8 mouse cellular contexts compared by ENCODE assay signal in genomic region chr16:13257528-13257835, GRCm38 (mm10). TPM values are rescaled to one million over a fixed set of nuclear protein-coding genes. Genes with fewer than 3 reads are reported as not detected.
DNase-seq lines count a peak whose midpoint lies in the region; ATAC-seq and TF ChIP-seq lines count a peak whose summit lies in the region.
"Had no signal": no experiment of that assay in that cellular context is flagged by ENCODE, and none has a peak within 500 bp of the region (broad histone marks: within the 10 kb centered on the region; RNA-seq: fewer than 3 reads in every experiment).

No protein-coding gene starts in this region.

- no peaks in the 10 kb centered on the region for H3K9me3 ChIP-seq in lung, postnatal 0 days (ENCODE audit: low read length)
- no peaks in the 10 kb centered on the region for H3K9me3 ChIP-seq in forebrain, embryonic 13.5 days (replicated peaks)
- no peaks in the 10 kb centered on the region for H3K9me3 ChIP-seq in limb, embryonic 15.5 days
- H3K9me3 ChIP-seq in stomach, embryonic 16.5 days (replicated peaks; ENCODE audit: control insufficient read depth, low read length): no peaks in the 10 kb centered on the region

- H3K4me2 ChIP-seq in lung, postnatal 0 days (replicated peaks; ENCODE audit: low read depth, low read length): peak overlapping the region; percentile 76
- peak overlapping the region; percentile 89 for H3K4me2 ChIP-seq in forebrain, embryonic 13.5 days
- H3K4me2 ChIP-seq in limb, embryonic 15.5 days: peak overlapping the region; percentile 78
- peak overlapping the region; percentile 83 for H3K4me2 ChIP-seq in stomach, embryonic 16.5 days (ENCODE audit: low read depth, low read length)

- ATAC-seq in lung, postnatal 0 days: no peak
- no peak for ATAC-seq in forebrain, embryonic 13.5 days
- ATAC-seq in limb, embryonic 15.5 days (ENCODE audit: insufficient number of reproducible peaks, low FRiP score, low TSS enrichment, low read depth): no peak
- no peak for ATAC-seq in stomach, embryonic 16.5 days (ENCODE audit: insufficient read depth, low FRiP score)

- WGBS in lung, postnatal 0 days: 19% methylated on average over 5 of the region's 5 CpGs
- WGBS in forebrain, embryonic 13.5 days: 34% methylated on average over 5 of the region's 5 CpGs
- 34% methylated on average over 5 of the region's 5 CpGs for WGBS in limb, embryonic 15.5 days
- WGBS in stomach, embryonic 16.5 days: 31% methylated on average over 5 of the region's 5 CpGs

- no peak for TF ChIP-seq CTCF in lung, postnatal 0 days (IDR thresholded peaks at IDR 0.05)

- H3K27me3 ChIP-seq in lung, postnatal 0 days (replicated peaks; ENCODE audit: insufficient read depth, low read length): no peaks in the 10 kb centered on the region
- no peaks in the 10 kb centered on the region for H3K27me3 ChIP-seq in forebrain, embryonic 13.5 days
- no peaks in the 10 kb centered on the region for H3K27me3 ChIP-seq in limb, embryonic 15.5 days
- H3K27me3 ChIP-seq in stomach, embryonic 16.5 days (ENCODE audit: control insufficient read depth, insufficient read depth, low read length): no peaks in the 10 kb centered on the region

- peak overlapping the region; percentile 90 for H3K4me3 ChIP-seq in lung, postnatal 0 days (ENCODE audit: low read depth, low read length)
- H3K4me3 ChIP-seq in forebrain, embryonic 13.5 days: peak overlapping the region; percentile 77
- H3K4me3 ChIP-seq in limb, embryonic 15.5 days: peak overlapping the region; percentile 83
- H3K4me3 ChIP-seq in stomach, embryonic 16.5 days (replicated peaks; ENCODE audit: low read length): peak overlapping the region; percentile 71

- peak overlapping the region; percentile 92; the same call in 1 of the 2 replicates for H3K27ac ChIP-seq in lung, postnatal 0 days (ENCODE audit: low read length)
- H3K27ac ChIP-seq in forebrain, embryonic 13.5 days: no peak overlapping the region
- H3K27ac ChIP-seq in limb, embryonic 15.5 days: 0 out of 2 replicates have a peak overlapping the region, but pooled peaks have one; percentile 91
- H3K27ac ChIP-seq in stomach, embryonic 16.5 days (ENCODE audit: low read length): no peak overlapping the region

- no peak for TF ChIP-seq EP300 in lung, postnatal 0 days (IDR thresholded peaks at IDR 0.05)

- H3K9ac ChIP-seq in lung, postnatal 0 days (replicated peaks; ENCODE audit: low read depth): peak overlapping the region; percentile 91; the same call in 1 of the 2 replicates
- H3K9ac ChIP-seq in forebrain, embryonic 13.5 days: peak overlapping the region; percentile 88; the same call in 1 of the 2 replicates
- H3K9ac ChIP-seq in limb, embryonic 15.5 days: peak overlapping the region; percentile 86; the same call in 1 of the 2 replicates
- H3K9ac ChIP-seq in stomach, embryonic 16.5 days (ENCODE audit: low read length): peak overlapping the region; percentile 90

- no peaks in the 10 kb centered on the region for H3K36me3 ChIP-seq in lung, postnatal 0 days (ENCODE audit: insufficient read depth, low read length)
- H3K36me3 ChIP-seq in forebrain, embryonic 13.5 days (ENCODE audit: poor library complexity, severe bottlenecking): no peaks in the 10 kb centered on the region
- H3K36me3 ChIP-seq in limb, embryonic 15.5 days: no peaks in the 10 kb centered on the region
- no peaks in the 10 kb centered on the region; the same call in 1 of the 2 replicates for H3K36me3 ChIP-seq in stomach, embryonic 16.5 days (ENCODE audit: control insufficient read depth, insufficient read depth, low read length)

- DNase-seq in lung, postnatal 0 days (ENCODE audit: low spot score): no peak
- DNase-seq in lung, postnatal 25 days (ENCODE audit: low spot score): no peak
- no peak for DNase-seq in frontal cortex, postnatal 36 days (ENCODE audit: low spot score in 2 of 2)
- no peak for DNase-seq in cerebellum, adult 11-12 months
- DNase-seq: lung, postnatal 4 days had no signal

- peaks cover 9% of the 10 kb centered on the region; the same call in 1 of the 2 replicates for H3K4me1 ChIP-seq in lung, postnatal 0 days (ENCODE audit: insufficient read depth, low read depth, low read length)
- peaks cover 14% of the 10 kb centered on the region for H3K4me1 ChIP-seq in forebrain, embryonic 13.5 days
- H3K4me1 ChIP-seq in limb, embryonic 15.5 days: peaks cover 23% of the 10 kb centered on the region
- peaks cover 19% of the 10 kb centered on the region for H3K4me1 ChIP-seq in stomach, embryonic 16.5 days (ENCODE audit: control insufficient read depth, insufficient read depth, low read length)

RNA-seq across cellular contexts. Expression of gene Mrtfb, which starts 1.2 kb away (rescaled TPM):
- 21.8 and 24.0 TPM in 2 replicates for polyA plus RNA-seq in lung, postnatal 0 days (2015; fragmentation: Nextera tagmentation; extraction: Ambion mirVana)
- 11.6 and 13.7 TPM in 2 replicates for polyA plus RNA-seq in forebrain, embryonic 13.5 days (2015; fragmentation: Nextera tagmentation; extraction: Ambion mirVana)
- polyA plus RNA-seq in limb, embryonic 15.5 days (2015; fragmentation: Nextera tagmentation; extraction: Ambion mirVana): 20.2 and 21.9 TPM in 2 replicates
- polyA plus RNA-seq in stomach, embryonic 16.5 days (2015; fragmentation: Nextera tagmentation; extraction: Ambion mirVana): 17.1 and 19.3 TPM in 2 replicates

Comparison
In these comparisons a context has a peak if more than half of its experiments do, and no peak if none do; other contexts are left out.
1. H3K27ac ChIP-seq: peak in lung, postnatal 0 days (single experiment) and limb, embryonic 15.5 days (single experiment); none in forebrain, embryonic 13.5 days (single experiment) and stomach, embryonic 16.5 days (single experiment).
2. Peak in every context shown above with its lines, with median percentiles within 50 percentile points of each other: H3K4me2 ChIP-seq, H3K4me3 ChIP-seq and H3K9ac ChIP-seq.